Mouse (Mus musculus) layer of hippocampus, adult 11-12 months (tissue): ENCODE results near the gene Efcab12.
"Not testable (repeated sequence)": the region's sequence is repeated elsewhere in the genome, so short reads cannot be mapped to it uniquely, and the experiment has no call there.

Experiments
- DNase-seq: peaks from one replicate; pipeline ENCODE4 v3.0.0; 2022; ENCODE audit warnings: low spot score

The Efcab12 gene

DNA sequence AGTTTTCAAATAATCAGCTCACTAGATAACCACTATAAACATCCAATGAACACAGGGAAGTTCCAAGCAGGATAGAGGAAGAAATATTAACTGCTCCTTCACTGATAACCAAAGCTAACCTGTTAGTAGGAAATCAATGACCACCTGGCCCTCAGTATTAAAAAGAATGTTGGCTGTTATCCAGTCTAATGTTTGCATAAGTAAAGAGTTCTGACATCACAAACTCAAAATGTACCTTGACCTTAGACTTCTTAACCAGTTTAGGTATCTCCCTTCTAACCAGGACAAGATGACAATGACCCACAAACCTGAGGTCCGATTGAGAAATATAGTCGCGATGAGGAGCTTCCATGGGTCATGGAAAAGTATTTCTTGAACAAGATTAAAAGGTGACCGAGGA lies 6.8 kb upstream of the Efcab12 start:
- DNase-seq = no peak

DNA sequence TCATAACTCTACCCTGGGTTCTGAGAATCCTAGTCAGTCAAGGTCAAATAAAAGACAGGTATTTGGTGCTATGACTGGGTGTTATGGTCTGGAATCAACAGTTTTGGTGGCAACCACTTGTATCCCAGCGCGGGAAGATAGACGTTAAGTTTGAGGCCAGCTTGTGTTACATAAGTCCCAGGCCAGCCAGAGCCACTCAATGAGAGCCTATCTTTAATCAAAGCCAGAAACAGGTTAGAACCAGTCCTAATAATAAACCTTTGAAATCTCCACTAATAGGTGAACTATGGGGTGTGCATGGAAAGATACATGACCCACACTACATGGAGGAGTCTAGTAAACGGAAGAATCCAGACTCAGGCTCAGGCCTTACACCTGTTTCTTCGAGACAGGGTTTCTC lies 533 bp upstream of the Efcab12 start:
- DNase-seq = no peak

DNA sequence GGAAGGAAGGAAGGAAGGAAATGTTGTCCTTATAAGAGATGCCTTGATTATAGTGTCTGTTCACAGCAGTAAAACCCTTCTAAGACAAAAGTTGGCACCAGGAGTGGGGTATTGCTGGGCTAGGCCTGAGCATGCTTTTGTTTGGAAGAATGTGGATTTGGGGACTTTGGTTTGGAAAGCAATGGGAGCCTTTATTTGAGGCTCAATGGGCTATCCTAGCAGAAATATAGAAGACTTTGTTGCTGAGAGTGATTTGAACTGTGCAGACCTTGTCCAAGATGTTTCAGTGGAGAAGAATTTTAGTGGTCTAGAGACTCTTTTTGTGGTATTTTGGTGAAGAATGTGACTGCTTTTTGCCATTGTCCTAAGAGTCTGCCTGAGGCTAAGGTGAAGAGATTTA lies 4.4 kb downstream of the Efcab12 start:
- DNase-seq = no peak

DNA sequence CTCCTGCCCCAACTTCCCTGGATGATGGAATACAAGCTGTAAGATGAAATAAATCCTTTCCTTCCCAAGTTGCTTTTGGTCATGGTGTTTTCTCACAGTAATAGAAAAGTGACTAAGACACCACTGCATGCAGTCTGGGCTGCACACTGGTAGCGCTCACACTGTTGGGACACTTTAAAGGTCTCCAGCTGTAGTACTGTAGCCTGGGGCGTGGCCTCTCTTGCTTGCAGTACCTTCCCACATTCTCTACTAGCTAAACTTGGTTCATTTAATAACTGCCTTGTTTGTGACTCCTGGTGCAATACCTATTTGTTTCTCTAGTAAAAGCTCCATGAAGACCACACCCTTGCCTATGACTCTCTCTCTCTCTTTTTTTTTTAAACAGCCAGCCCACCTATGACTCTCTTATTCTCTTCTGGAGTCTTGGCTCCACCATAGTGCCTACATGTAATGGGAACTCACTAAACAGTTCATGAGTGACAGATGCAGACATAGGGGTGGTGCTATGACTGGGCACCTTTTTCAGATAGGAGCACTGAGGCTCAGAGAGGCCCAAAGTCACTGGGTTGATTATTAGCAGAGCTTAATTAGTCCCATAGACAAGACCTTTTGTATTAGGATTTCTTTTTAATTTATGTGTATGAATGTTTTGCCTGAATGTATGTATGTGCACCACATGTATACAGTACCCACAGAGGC lies 5.9 kb downstream of the Efcab12 start:
- DNase-seq = no peak

DNA sequence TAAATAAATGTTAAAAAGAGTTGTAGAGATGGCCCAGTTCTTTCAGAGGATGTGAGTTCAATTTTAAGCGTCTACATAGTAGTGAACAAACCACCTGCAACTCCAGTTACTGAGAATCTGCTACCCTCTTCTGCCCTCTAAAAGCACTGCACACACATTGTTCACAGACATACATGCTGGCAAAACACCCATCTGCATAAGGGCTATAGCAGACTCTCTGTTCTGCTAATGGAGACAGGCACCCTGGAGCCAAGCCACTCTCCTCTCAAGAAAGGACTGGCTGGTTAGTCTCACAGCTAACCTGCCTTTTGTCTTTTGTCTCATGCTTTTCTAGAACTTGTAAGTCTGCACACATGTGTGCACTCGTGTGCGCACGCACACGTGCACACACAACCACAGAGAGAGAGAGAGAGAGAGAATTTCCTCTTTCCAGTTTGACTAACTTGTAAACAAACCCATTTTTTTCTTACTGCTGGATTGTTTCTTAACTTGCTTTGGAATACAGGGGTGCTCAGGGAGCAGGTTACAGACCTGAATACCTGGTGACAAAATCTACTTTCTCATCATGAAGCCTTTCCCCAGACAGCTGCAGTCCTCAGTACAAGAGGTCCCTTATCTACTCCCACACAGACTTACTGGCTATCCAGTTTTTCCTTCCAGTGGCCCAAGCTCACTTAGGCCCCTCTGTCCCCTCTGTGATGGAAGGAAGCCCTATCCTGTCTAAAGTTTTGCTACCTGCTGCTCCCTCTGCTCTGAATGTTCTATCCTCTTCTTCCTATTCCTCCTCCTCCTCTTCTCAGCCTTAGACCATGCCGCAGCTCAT lies 7.2 kb downstream of the Efcab12 start:
- no peak for DNase-seq

DNA sequence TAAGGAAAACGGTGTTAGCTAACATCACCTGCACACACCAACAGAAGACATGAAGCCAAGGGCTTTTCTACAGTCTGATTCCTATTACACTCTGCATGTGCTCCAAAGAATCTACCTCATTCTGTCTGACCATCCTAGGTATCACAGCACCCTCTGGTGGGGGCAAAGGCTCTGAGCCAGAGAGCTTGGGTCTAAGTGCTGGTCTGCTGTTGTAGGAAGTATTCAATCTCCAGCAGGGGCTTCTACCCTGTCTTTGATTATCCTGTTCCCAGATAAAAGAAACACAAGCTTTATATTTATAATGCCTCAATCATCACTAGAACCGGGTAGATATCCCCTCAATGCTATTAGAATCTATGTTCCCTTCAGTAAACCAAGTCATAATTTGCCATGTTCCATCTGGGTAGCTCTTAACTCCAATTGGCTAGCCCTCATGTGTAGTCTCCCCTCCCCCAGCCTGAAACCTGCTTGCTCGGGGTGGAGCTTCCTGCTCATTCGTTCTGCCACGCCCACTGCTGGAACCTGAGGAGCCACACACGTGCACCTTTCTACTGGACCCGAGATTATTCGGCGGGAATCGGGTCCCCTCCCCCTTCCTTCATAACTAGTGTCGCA lies 14.3 kb downstream of the Efcab12 start:
- DNase-seq = not testable (repeated sequence)

DNA sequence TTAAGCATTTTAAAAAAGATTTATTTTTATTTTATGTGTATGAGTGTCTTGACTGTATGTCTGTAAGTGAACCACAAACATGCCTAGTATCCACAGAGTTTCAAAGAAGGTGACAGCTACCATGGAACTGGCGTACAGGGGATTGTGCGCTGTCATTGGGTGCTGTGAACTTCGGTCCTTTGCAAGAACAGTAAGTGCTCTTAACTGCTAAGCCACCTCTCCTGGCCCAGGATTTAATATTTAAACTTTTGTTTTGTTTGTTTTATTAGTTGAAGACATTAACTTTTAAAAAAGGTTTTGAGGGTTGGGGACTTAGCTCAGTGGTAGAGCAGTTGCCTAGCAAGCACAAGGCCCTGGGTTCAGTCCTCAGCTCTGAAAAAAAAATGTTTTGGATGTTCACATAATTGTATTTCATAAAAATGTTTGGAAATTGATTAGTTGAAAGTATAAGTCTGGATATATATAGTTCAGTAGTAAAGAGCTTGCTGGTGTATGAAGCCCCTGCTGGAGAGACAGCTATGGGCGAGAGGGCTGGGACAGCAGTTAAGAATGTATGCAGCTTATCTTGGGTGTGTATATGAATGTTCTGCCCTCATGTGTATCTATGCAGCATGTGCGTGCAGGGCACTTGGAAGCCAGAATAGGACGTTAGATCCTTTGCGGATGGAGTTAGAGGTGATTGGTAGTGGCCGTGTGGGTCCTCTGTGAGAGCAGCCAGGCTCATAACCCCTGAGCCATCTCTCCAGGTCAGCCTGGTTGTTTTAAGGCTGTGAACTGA lies 16.8 kb downstream of the Efcab12 start:
- DNase-seq = no peak

DNA sequence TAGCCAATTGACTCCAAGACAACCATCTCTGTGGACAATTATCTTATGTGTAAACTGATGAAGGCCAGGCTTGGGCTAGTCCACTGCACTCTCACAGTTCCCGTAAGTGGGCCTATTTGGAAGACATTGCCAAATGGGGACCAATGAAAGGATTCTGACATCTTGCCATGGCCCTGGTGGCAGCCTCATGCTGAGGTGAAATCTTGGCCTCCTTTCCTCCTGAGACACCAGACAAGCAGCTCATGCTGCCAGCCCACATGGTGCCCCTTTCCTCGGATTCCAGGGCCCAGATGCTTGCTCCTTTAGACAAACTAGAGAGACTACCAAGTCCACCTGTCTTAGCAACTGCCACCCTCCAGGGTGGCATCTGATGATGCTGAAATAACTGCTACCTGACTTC lies 20.1 kb downstream of the Efcab12 start:
- no peak for DNase-seq

DNA sequence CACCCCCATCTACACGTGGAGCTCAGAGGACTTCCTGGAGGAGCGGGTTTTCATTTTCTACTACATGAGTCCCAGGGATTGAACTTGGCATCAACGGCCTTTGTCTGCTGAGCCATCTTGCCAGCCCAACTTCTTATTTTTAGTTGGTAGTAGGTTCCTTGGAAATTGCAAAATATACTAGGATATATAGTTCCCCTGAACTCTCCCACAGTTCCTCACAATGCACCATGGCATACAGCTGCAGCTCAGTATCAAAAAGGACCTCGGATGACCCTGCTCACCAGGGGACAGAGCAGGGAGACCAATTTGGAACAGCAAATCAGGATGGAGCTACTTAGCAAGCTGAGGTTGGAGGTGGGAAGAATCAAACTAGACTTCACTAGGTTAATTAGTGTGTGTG lies 23.2 kb downstream of the Efcab12 start:
- DNase-seq = no peak

DNA sequence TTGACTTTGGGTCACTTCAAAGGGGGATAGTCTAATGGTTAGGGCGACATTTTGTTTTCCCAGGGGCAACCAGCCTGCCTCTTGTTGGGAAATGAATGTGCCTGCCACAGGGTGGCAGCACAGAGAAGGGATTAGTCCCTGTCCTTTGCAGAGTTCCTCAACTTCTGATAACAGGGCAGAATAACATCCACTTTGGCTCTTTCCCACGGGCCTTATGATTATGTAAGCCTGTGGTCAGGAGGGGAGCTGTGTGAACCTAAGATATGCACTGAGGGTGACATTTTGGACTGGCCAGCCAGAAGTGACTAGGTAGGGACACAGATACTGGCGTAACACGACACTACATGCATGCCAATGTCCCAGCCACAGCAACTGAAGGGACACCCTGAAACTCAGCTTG lies 24.1 kb downstream of the Efcab12 start:
- peak; percentile 71 for DNase-seq

DNA sequence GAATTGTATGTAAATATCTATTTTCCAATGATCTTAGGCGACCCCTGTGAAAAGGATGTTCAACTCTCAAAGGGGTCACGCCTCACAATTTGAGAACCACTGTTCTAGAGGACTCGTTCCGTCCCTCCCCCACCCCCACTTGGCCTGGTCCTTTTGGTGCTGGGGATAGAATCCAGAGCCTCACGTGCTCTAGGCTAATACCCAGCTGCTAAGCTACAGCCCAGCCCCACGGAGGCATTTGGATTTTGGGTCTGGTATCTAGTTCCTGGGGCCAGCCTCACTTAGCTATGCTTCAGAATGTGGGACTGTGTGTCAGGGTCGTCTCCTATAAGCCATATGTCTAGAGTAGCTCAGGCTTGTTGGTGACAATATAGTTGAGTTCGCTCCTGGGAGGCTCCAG lies 26.6 kb downstream of the Efcab12 start:
- no peak for DNase-seq

DNA sequence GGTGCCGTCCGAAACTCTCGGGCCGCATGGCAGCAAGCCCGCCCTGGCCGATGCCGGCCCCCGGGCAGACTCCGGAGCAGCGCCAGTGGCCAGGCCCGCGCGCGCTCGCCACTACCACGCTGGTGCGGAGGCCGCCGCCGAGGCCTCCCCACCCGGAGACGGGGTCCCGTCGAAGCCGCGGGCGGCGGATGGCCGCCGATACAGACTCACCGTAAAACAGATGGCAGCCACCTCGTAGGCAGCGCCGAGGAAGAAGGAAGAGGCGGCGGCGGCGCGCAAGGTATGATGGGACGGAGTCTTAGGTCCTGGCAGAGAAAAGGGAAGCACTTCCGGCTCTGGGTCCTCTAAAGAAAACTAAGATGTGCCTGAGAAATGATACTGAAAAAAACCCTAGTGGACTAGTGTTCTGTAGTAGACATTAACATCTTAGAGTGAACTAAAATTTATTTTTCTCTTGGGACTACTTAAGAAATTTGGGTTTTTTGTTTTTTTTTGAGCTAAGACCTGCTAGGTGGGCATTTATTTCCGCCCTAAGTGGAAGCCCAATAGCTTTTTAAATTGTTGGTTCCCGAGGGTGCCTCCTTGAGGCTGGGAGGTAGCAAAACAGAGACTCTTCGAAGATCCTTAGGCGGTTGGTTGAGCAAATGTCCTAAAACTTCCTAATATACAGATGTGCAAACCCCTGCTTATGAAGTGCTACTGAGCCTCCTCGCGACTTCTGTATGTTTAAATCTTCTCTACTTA lies 29.6 kb downstream of the Efcab12 start, which contains the start of gene Rpl32:
Gene Rpl32, minus strand, starts transcription at position 260 of the 744 bp plus-strand sequence.
- DNase-seq = peak; percentile 88

DNA sequence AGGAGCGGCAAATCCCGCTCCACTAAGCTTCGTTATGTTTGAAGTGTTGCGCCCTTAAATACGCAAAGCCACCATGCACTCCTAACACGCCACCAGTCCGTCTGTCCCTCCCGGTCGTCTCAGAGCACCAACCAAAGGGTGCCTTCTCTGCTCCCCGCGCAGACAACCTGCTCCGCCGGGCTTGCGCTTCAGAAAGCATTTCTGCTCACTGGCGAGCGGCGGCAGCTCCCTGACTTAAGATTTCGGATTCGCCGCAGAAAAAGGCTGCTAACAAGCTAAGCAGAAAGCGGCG lies 30.1 kb downstream of the Efcab12 start:
- no peak for DNase-seq

DNA sequence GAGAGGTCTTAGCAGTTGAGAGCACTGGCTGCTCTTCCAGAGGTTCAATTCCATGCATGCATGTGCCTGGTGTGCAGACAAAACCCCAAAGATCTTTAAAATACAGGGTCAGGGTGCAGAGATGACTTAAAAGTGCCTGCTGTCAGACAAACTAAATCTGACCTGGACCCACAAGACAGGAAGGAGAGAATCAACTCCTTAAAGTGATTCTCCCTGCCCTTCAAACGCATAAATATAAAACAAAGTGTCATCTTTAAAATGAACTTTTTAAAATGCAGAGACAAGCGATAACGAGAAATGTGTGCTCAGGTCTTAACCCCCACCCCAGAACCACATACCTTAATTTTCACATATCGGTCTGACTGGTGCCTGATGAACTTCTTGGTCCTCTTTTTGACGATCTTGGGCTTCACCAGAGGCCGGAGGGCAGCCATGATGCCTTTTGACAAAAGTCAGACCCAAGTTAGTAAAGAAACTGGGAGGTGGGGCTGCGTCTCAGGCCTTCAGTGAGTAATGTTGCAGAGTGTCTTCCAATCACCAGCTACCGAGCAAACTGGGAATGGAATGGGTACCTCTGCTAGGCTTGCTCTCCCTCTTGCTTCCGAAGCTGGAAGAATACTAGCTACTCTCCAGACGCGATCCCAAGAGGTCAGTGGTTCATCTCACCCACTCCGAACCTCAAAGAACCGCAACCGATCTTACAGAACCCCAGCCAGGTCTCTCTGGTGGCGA lies 30.6 kb downstream of the Efcab12 start:
- DNase-seq = no peak

DNA sequence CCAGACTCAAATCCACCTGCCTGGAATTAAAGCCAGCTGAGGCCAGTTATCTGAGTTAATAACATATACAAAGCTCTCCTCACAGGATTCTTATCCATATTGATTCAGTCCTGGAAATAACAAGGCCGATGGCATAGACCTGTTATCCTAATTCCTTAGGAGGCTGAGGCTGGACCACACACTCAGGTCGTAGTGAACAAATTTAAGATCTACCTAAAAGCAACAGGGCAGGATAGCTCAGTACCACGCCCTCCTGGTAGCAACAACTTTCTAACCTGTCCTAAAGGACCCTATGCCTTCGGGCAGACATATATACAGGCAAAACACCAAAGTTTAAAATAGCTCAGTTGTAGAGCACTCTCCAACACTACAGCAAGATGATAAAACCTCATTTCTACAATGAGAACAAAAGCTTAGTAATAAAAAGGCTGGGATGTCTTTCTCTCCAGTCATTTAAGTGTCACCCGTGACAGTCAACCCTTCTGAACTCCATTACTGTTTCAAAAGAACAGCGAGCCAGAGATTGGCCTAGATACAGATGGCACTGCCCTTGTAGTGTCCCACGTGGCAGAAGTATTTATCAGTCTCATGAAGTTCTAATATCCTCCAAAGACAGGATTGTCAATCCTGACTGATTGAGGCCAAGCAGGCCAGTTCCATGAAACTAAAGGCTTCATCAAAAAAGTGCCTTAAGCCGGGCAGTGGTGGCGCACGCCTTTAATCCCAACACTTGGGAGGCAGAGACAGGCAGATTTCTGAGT lies 33.6 kb downstream of the Efcab12 start:
- no peak for DNase-seq

DNA sequence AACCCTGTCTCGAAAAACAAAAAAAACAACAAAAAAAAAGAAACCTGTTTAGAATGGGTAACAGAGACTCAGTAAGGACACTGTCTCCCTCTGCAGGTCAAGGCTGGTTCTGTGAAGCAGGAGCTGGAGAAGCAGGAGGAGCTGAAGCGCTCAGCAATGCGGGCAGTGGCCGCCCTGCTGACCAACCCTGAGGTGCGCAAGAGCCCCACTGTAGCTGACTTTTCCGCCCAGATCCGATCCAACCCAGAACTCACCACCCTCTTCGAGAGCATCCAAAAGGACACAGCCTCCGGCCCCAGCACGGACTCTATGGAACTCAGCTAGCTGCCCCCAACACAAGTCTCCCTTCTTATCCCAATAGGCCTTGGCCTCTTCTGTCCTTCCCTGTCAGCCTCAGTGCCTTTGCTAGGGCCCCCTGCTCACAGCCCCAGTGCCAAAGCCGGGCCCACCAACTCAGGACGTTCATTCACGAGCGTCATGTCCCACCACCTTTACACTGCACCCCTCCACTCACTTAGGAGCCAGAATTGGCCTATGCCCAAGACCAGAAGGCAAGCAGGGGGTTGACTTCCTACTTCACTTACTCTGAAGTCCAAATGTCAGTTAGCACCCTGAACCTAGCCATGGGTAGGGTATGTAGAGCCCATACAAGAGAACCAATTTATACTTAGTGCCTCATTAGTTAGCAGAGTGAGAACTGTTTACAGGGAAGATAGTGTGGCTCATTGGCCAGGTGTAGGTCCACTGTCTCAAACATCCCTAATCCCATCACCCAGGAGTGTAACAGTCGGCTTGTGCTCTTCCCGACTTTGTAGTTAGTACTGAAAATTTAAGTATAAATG lies 34.5 kb downstream of the Efcab12 start:
- peak; percentile 82 for DNase-seq

DNA sequence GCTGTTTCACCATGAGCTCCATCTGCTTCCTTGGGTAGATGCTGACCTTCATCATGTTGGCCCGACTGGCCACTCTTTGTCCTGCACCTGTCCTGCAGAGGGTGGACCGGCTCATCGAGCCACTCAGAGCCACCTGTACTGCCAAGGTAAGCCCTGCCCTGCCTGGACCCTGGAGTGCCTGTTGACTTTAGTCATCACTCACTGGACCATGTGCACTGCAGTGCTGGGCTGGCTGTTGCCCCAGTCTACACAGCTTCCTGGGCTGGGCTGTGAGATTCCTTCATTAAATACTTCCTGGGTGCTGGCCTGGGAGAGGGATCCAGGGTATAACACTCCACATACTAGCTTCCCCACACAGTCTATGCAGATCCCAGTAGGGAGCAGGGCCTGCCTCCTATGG lies 36.4 kb downstream of the Efcab12 start:
- no peak for DNase-seq

DNA sequence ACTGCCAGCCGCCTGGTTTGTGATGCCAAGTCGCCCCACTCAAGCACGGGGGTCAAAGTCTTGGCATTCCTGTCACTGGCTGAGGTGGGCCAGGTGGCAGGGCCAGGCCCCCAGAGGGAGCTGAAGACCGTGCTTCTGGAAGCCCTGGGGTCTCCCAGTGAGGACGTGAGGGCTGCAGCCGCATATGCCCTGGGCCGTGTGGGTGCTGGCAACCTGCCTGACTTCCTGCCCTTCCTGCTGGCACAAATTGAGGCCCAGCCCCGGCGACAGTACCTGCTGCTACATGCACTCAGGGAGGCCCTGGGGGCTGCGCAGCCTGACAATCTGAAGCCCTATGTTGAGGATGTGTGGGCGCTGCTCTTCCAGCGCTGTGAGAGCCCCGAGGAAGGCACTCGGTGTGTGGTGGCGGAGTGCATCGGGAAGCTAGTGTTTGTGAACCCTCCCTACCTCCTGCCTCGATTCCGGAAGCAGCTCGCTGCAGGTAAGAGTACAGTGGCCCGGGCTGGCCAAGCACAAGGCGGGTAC lies 45.5 kb downstream of the Efcab12 start:
- no peak for DNase-seq
